Mouse (Mus musculus) heart, embryonic 12.5 days (tissue): Measurements from ENCODE around the gene Cradd. TPM values are rescaled to one million over a fixed set of nuclear protein-coding genes. Genes with fewer than 3 reads are reported as not detected.

Experiments used
- ATAC-seq: fragments of 200-750 bp; cut with Nextera tagmentation; 2 replicates; pipeline ENCODE4 v1.8.0; 2017; ENCODE audit warnings: moderate TSS enrichment, moderate library complexity; ENCODE audit not compliant: insufficient number of reproducible peaks, low FRiP score
- H3K27ac ChIP-seq: fragments of 300-500 bp; sonication (generic); 2 replicates; pipeline ENCODE4 v1.5.1; 2016; ENCODE audit warnings: mild to moderate bottlenecking, moderate library complexity; ENCODE audit not compliant: poor library complexity, severe bottlenecking
- H3K27me3 ChIP-seq: fragments of 300-500 bp; sonication (generic); replicated peaks from 2 replicates; pipeline ENCODE4 v1.6.1; 2016; ENCODE audit warnings: mild to moderate bottlenecking, moderate library complexity
- H3K36me3 ChIP-seq: fragments of 300-500 bp; sonication (generic); 2 replicates; pipeline ENCODE4 v1.6.1; 2016; ENCODE audit warnings: mild to moderate bottlenecking, moderate library complexity
- H3K4me1 ChIP-seq: fragments of 300-500 bp; sonication (generic); replicated peaks from 2 replicates; pipeline ENCODE4 v1.6.1; 2016; ENCODE audit warnings: mild to moderate bottlenecking
- H3K4me2 ChIP-seq: fragments of 300-500 bp; sonication (generic); 2 replicates; pipeline ENCODE4 v1.6.1; 2016; ENCODE audit warnings: mild to moderate bottlenecking, moderate library complexity
- H3K4me3 ChIP-seq: fragments of 300-500 bp; sonication (generic); 2 replicates; pipeline ENCODE4 v1.5.1; 2016; ENCODE audit warnings: mild to moderate bottlenecking
- H3K9ac ChIP-seq: fragments of 300-500 bp; sonication (generic); 2 replicates; pipeline ENCODE4 v1.6.1; 2016; ENCODE audit warnings: mild to moderate bottlenecking, moderate library complexity
- H3K9me3 ChIP-seq: fragments of 300-500 bp; sonication (generic); replicated peaks from 2 replicates; pipeline ENCODE4 v1.6.1; 2016; ENCODE audit warnings: mild to moderate bottlenecking, moderate library complexity
- WGBS: fragments of 180-500 bp; shearing (Covaris S2); methylation state at CpG from one replicate; pipeline ENCODE4 v1.1.7; 2016; 5-methylcytosine and 5-hydroxymethylcytosine counted together
- polyA plus RNA-seq: library from polyadenylated mRNA; unstranded; fragments of >200 nt; fragmentation: Nextera tagmentation; extraction: Ambion mirVana; gene quantifications from 2 replicates; pipeline ENCODE4 v1.2.1, GENCODE M21; 2016

Cradd gene
- polyA plus RNA-seq, 1 experiment from 2014 or later, result 8.0 TPM

GRCm38 (mm10) chr10:95288206-95288605 is 35.7 kb downstream of the Cradd start:
- Histone ChIP-seq H3K4me2 (no peak overlapping the region), H3K9ac (no peak overlapping the region), H3K36me3 (no peaks in the 10 kb centered on the region), H3K4me3 (no peak overlapping the region), H3K27ac (no peak overlapping the region), H3K4me1 (peaks cover 21% of the 10 kb centered on the region), H3K9me3 (no peaks in the 10 kb centered on the region), H3K27me3 (no peaks in the 10 kb centered on the region)
- 82% methylated on average over 4 of the region's 4 CpGs for WGBS
- no peak for ATAC-seq

- H3K4me1 ChIP-seq, result peaks cover 20% of the 10 kb centered on the region
- no peak for ATAC-seq
- no peak overlapping the region for H3K9ac ChIP-seq
- 86% methylated on average over 8 of the region's 8 CpGs for WGBS
- H3K4me3 ChIP-seq, result no peak overlapping the region
- H3K27me3 ChIP-seq, result no peaks in the 10 kb centered on the region
- H3K9me3 ChIP-seq, result no peaks in the 10 kb centered on the region
- no peak overlapping the region for H3K4me2 ChIP-seq
- no peaks in the 10 kb centered on the region for H3K36me3 ChIP-seq
- H3K27ac ChIP-seq, result no peak overlapping the region
These were observed 36.6 kb downstream of the Cradd start for GRCm38 (mm10) chr10:95287351-95287750.

- Histone ChIP-seq H3K9me3 (no peaks in the 10 kb centered on the region), H3K4me2 (no peak overlapping the region), H3K4me3 (no peak overlapping the region), H3K27me3 (no peaks in the 10 kb centered on the region), H3K36me3 (no peaks in the 10 kb centered on the region), H3K9ac (no peak overlapping the region), H3K4me1 (peaks cover 6% of the 10 kb centered on the region), H3K27ac (no peak overlapping the region)
- no peak for ATAC-seq
- WGBS, result 62% methylated on average over 12 of the region's 12 CpGs
These were observed 40.5 kb downstream of the Cradd start for GRCm38 (mm10) chr10:95283434-95283833.

GRCm38 (mm10) chr10:95281996-95282395 is 41.9 kb downstream of the Cradd start:
- Histone ChIP-seq H3K9me3 (no peaks in the 10 kb centered on the region), H3K9ac (no peak overlapping the region), H3K4me3 (no peak overlapping the region), H3K27me3 (no peaks in the 10 kb centered on the region), H3K36me3 (no peaks in the 10 kb centered on the region), H3K27ac (no peak overlapping the region), H3K4me2 (no peak overlapping the region), H3K4me1 (peaks cover 6% of the 10 kb centered on the region)
- ATAC-seq, result no peak
- 89% methylated on average over 3 of the region's 3 CpGs for WGBS

- Histone ChIP-seq H3K4me2 (no peak overlapping the region), H3K4me3 (no peak overlapping the region), H3K9me3 (no peaks in the 10 kb centered on the region), H3K27me3 (no peaks in the 10 kb centered on the region), H3K27ac (no peak overlapping the region), H3K36me3 (no peaks in the 10 kb centered on the region), H3K9ac (no peak overlapping the region), H3K4me1 (peaks cover 6% of the 10 kb centered on the region)
- ATAC-seq, result no peak
- 81% methylated on average over 6 of the region's 6 CpGs for WGBS
These were observed 42.4 kb downstream of the Cradd start for GRCm38 (mm10) chr10:95281466-95281990.

GRCm38 (mm10) chr10:95280327-95280726 is 43.6 kb downstream of the Cradd start:
- no peaks in the 10 kb centered on the region for H3K36me3 ChIP-seq
- H3K9ac ChIP-seq, result no peak overlapping the region
- no peak for ATAC-seq
- no peaks in the 10 kb centered on the region for H3K27me3 ChIP-seq
- 90% methylated on average over 3 of the region's 3 CpGs for WGBS
- no peak overlapping the region for H3K27ac ChIP-seq
- no peak overlapping the region for H3K4me3 ChIP-seq
- no peak overlapping the region for H3K4me2 ChIP-seq
- H3K4me1 ChIP-seq, result peaks cover 6% of the 10 kb centered on the region
- no peaks in the 10 kb centered on the region for H3K9me3 ChIP-seq

GRCm38 (mm10) chr10:95279459-95279858 is 44.5 kb downstream of the Cradd start:
- H3K36me3 ChIP-seq, result no peaks in the 10 kb centered on the region
- H3K4me2 ChIP-seq, result no peak overlapping the region
- no peak overlapping the region for H3K27ac ChIP-seq
- peaks cover 6% of the 10 kb centered on the region for H3K4me1 ChIP-seq
- H3K27me3 ChIP-seq, result no peaks in the 10 kb centered on the region
- ATAC-seq, result no peak
- WGBS, result 80% methylated on average over 1 of the region's 1 CpGs
- no peak overlapping the region for H3K4me3 ChIP-seq
- no peak overlapping the region for H3K9ac ChIP-seq
- no peaks in the 10 kb centered on the region for H3K9me3 ChIP-seq

GRCm38 (mm10) chr10:95278085-95278484 is 45.8 kb downstream of the Cradd start:
- Histone ChIP-seq H3K4me3 (no peak overlapping the region), H3K27me3 (no peaks in the 10 kb centered on the region), H3K4me2 (no peak overlapping the region), H3K4me1 (0 out of 2 replicates have a peak, but pooled peaks cover 3% of the 10 kb centered on the region), H3K9ac (no peak overlapping the region), H3K27ac (no peak overlapping the region), H3K9me3 (no peaks in the 10 kb centered on the region), H3K36me3 (no peaks in the 10 kb centered on the region)
- WGBS, result 86% methylated on average over 11 of the region's 11 CpGs
- no peak for ATAC-seq

GRCm38 (mm10) chr10:95275488-95275887 is 48.4 kb downstream of the Cradd start:
- Histone ChIP-seq H3K4me2 (no peak overlapping the region), H3K27ac (no peak overlapping the region), H3K27me3 (no peaks in the 10 kb centered on the region), H3K4me1 (0 out of 2 replicates have a peak, but pooled peaks cover 3% of the 10 kb centered on the region), H3K4me3 (no peak overlapping the region), H3K36me3 (no peaks in the 10 kb centered on the region), H3K9me3 (peaks cover 3% of the 10 kb centered on the region), H3K9ac (no peak overlapping the region)
- 81% methylated on average over 9 of the region's 9 CpGs for WGBS
- no peak for ATAC-seq

- H3K9ac ChIP-seq, result no peak overlapping the region
- no peaks in the 10 kb centered on the region for H3K27me3 ChIP-seq
- H3K4me1 ChIP-seq, result 0 out of 2 replicates have a peak, but pooled peaks cover 3% of the 10 kb centered on the region
- H3K36me3 ChIP-seq, result no peaks in the 10 kb centered on the region
- no peak for ATAC-seq
- H3K4me2 ChIP-seq, result no peak overlapping the region
- WGBS, result 84% methylated on average over 13 of the region's 13 CpGs
- peaks cover 3% of the 10 kb centered on the region for H3K9me3 ChIP-seq
- no peak overlapping the region for H3K4me3 ChIP-seq
- no peak overlapping the region for H3K27ac ChIP-seq
These were observed 50.7 kb downstream of the Cradd start for GRCm38 (mm10) chr10:95273226-95273625.

GRCm38 (mm10) chr10:95269151-95269550 is 54.8 kb downstream of the Cradd start:
- WGBS, result 82% methylated on average over 7 of the region's 7 CpGs
- Histone ChIP-seq H3K4me1 (peaks cover 14% of the 10 kb centered on the region), H3K36me3 (no peaks in the 10 kb centered on the region), H3K4me2 (no peak overlapping the region), H3K9me3 (peaks cover 3% of the 10 kb centered on the region), H3K9ac (no peak overlapping the region), H3K27ac (no peak overlapping the region), H3K4me3 (no peak overlapping the region), H3K27me3 (no peaks in the 10 kb centered on the region)
- no peak for ATAC-seq

- Histone ChIP-seq H3K4me1 (peaks cover 13% of the 10 kb centered on the region), H3K27ac (no peak overlapping the region), H3K36me3 (no peaks in the 10 kb centered on the region), H3K4me2 (no peak overlapping the region), H3K9me3 (peaks cover 3% of the 10 kb centered on the region), H3K9ac (no peak overlapping the region), H3K4me3 (no peak overlapping the region), H3K27me3 (no peaks in the 10 kb centered on the region)
- ATAC-seq, result no peak
- 73% methylated on average over 5 of the region's 5 CpGs for WGBS
These were observed 55.6 kb downstream of the Cradd start for GRCm38 (mm10) chr10:95268366-95268765.
